Mouse (Mus musculus) ES-Bruce4 (cell line): ENCODE measurements around the gene Bpifb5.
A peak's percentile ranks its signal among the peaks of the same experiment; 100 is the strongest.

ENCODE experiments used
- CTCF ChIP-seq: IDR thresholded peaks from one replicate; pipeline ENCODE4 v1.8.1; 2011; ENCODE audit warnings: low read depth, low read length
- EP300 ChIP-seq: IDR thresholded peaks from 2 replicates; pipeline ENCODE4 v1.6.1; 2011; ENCODE audit warnings: low read depth, low read length; ENCODE audit not compliant: insufficient read depth
- POLR2A ChIP-seq: IDR thresholded peaks from one replicate; pipeline ENCODE4 v1.8.1; 2011; ENCODE audit warnings: low read length; ENCODE audit not compliant: insufficient read depth

DNA sequence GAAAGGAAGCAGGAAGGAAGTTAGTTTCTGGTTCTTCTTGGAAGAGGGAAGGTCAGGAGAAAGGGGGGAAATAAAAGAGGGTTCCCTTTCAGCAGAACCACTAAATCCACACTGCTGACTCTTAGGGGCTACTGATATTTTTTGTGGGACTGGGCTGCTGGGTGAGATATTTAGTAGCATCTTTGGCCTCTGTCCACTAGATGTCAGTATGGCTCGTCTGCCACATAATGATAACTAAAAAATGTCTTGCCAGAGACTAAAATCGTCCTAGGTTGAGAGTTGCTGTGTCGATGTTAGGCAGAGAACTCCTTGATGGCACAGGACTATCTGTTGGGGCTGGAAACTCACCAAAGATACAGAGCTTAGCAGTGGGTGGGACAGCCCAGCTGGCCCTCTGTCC lies 14.4 kb upstream of the Bpifb5 start:
- TF ChIP-seq CTCF, result peak; percentile 18
- TF ChIP-seq POLR2A, result no peak
- no peak for TF ChIP-seq EP300
